Mouse (Mus musculus): ENCODE measurements around the gene Hsd17b3.

DNA sequence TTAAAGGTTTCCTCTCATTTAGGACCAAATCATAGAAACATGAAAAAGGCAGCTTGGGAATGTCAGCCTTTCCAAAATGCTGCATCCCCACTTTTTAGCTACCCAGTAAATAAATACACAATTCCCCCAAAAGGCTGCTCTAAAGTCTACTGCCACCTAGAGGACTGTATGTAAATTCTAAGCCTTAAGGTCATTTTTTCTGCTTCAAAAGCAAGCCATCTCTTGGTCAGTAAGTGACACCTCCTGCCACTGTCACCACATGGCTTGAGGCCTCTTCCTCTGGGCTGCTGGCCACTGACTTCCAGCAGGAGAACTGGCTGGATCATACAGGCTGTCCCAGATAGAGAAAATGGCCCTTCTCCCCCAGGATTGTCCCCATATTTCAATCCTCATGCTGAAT, 50.9 kb downstream of the Hsd17b3 start:
- no peak for TF ChIP-seq EP300 (IDR thresholded peaks at IDR 0.05; ENCODE audit: low read depth)
- TF ChIP-seq CTCF (IDR thresholded peaks at IDR 0.05; ENCODE audit: low read depth) = peak; percentile 32
